Mouse (Mus musculus) layer of hippocampus, adult 11-12 months (tissue): ENCODE results near the gene Ccdc9.
"Not testable (repeated sequence)": the region's sequence is repeated elsewhere in the genome, so short reads cannot be mapped to it uniquely, and the experiment has no call there.

Experiments
- DNase-seq: peaks from one replicate; pipeline ENCODE4 v3.0.0; 2022; ENCODE audit warnings: low spot score

The Ccdc9 gene

DNA sequence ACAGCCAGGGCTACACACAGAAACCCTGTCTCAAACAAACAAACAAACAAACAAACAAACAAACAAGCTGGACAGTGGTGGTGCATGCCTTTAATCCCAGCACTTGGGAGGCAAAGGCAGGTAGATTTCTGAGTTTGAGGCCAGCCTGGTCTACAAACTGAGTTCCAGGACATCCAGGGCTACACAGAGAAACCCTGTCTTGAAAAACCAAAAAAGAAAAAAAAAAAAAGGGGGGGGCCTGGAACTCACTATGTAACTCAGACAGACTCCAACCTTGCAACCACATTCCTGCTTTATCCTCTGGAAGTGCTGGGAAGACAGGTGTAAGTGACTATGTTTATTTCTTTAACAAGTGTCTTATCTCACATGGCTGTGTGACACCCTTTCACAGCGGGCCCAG, 21.5 kb upstream of the Ccdc9 start, which contains the start of gene Bbc3:
Gene Bbc3 (plus strand): TSS at position 301 of the 400 bp plus-strand sequence.
- DNase-seq: not testable (repeated sequence)

DNA sequence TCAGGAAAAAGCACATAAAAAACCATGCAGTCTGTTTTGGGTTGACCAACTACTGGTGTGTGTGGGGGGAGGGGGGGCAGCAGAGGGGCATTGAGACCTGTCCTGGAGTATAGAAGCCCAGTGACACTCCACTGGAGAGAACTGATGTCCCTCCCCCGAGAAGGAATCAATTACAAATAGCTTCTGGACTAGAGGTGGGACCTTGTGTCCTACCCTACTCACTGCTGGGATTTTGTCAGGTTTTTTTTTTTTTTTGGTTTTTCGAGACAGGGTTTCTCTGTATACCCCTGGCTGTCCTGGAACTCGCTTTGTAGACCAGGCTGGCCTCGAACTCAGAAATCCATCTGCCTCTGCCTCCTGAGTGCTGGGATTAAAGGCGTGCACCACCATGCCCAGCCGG, 20.5 kb upstream of the Ccdc9 start:
- not testable (repeated sequence) for DNase-seq

DNA sequence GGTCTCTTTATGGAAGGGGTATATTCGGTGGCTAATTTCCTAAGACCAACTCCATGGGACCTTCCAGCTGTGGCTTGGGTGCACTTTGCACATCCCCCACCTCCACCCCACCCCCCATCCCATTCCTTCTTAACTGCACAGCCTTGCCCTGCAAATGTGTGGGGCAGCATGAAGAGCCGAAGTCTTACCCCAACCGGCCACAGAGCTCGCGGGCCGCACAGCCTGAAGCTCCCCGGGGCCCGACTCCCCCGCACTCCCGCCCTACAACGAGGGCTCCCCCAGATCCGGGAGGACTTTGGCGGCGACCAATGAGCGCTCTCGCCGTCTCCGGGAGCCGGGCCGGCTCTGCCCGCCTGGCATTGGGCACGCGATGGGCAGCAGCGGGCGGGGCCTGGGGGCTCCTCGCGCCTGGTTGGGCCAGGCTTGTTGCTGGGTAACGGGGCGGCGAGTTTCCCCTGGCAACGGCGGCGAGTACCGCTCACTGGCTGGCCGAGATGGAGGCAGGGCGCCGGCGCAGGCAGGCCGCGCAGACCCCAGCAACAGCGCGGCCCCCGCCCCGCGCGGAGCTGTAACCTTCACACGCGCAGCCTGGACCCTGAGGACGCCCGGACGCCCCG, 12.9 kb upstream of the Ccdc9 start:
- DNase-seq: peak; percentile 94

DNA sequence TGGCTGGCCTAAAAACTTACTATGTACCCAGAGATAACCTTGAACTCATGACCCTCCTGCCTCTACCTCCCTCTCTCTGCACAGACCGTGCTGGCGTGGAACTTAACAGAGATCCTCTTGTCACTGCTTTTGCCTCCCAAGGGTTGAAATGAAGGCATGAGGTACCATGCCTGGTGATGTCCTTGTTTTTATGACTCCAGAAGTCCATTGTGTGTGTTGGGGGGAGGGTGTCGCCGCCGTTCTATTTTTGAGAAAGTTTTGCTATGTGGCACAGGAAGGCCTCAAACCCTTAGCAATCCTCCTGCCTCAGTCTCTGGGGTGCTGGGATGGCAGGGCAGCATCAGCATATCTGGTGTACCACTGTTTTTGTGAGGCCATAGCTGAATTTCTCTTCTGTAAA, 12.3 kb upstream of the Ccdc9 start:
- DNase-seq: no peak

DNA sequence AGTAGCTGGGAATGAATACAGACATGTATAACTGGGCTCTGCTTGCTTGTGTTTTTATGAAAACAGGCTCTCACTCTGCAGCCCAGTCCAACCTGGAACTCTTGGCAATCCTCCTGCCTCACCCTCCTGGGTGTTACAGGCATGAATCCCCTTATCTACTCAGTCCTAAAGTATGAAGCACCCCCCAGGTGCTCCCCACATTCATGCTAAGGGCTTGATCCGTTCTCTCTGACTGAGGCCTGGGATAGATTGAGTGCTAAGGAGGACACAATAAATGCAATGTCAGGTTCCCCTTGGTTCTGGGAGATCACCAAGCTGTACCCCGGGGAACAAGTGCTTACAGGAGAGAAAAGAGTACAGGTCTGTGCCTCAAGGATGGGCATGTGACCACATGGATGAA, 11.0 kb upstream of the Ccdc9 start:
- DNase-seq: no peak

DNA sequence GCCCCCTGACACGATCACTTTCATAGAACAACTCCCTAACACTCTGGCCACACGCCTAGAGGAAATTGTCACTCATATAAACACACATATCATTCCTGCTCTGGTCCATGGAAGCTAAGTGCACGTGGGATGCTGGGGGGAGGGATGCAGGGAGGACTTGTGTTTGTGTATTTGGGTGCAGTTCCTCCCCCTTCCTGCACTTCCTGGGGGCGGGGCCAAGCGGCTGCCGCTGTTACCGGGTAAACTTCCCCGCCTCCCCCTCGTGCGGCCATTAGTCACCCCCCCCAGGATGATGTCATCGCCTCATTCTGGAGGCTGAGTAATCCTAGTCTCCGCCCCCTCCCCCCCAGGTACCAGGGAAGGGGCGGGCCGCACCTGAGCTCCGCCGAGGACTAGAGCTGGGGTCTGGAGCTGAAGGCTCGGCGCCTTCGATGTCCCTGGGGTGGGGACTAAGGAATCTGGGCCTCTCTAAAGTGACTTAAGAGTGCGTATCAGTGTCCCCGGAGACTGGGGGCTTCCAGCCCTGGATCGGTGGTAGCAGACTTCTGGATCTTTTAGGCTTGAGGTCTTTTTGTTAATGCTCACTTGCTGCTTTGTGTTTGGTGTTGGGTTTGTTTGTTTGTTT, 10.3 kb upstream of the Ccdc9 start:
- DNase-seq: peak; percentile 88

DNA sequence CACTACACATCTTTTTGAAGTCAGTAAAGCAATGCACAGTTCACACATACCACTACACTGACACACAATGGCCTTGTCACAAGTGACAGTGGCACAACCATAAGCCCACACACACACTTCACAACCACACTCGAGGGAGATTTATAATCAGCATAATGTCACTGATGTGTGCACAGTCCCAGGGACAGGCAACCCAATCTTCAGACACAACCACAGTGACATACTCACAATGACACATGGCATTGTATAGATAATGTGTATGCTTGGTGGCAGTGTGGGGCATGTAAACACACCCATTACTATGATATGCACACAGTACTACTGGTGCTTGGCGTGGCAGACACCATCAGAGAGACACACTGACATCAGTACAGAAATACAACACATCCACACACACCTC, 9.6 kb upstream of the Ccdc9 start:
- DNase-seq: peak; percentile 9

DNA sequence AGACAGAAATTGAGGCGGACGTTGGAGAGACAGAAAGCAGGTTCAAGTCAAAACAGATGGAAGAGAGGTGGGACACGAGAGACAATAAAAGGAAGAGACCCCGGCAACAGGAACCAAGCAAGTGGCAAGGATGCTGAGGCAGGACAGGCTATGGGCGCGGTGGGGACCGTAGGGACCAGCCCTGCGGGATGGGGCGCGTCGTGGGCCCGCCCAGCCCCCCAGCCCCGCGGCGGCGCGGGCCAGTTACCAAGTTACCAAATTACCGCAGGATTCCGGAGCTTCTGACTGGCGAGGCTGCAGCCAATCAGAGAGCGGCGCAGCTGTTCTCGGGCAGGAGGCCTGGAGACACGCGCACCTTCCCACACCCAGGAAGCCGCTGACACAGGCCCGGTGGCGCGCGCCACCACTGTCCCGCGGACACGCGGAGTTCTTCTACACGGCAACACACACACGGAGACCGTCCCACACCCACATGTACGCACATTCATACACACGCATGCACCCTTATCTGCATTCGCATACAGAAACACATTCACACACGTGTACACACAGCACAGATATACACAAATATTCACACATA, 8.8 kb upstream of the Ccdc9 start:
- DNase-seq: peak; percentile 78

DNA sequence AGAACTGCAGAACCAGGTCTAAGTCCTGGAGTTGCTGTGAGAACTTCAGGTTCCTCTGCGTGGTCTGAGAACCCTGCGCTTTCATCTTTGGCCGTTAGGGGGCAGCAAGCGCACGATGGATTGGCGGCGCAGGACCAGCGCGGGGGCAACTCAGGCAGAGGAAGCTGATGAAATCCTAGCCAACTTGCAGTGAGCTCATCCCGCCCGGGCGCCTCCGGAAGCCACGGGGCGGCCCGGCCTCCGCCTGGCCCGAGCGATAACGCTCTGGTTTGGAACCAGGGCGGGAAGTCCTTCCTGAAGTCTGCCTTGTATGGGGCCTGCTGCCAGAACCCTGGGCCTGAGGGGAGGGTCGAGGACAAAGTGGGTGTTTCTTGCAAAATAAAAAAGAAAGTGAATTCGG, 8.2 kb upstream of the Ccdc9 start:
- peak; percentile 94 for DNase-seq

DNA sequence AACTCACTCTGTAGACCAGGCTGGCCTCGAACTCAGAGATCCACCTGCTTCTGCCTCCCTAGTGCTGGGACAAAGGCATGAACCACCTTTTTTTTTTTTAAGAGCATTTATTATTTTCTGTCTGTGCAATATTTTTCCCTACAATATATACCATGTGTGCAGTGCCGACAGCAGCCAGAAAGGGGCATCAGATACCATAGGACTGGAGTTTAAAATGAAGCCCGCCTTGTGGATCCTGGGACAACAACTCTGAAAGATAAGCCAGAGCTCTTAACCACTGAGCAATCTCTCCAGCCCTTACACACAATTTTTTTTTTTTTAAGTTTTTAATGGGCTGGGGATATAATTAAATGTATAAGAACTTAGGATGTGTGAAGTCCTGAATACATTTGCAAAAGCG, 7.8 kb upstream of the Ccdc9 start:
- DNase-seq: peak; percentile 33

DNA sequence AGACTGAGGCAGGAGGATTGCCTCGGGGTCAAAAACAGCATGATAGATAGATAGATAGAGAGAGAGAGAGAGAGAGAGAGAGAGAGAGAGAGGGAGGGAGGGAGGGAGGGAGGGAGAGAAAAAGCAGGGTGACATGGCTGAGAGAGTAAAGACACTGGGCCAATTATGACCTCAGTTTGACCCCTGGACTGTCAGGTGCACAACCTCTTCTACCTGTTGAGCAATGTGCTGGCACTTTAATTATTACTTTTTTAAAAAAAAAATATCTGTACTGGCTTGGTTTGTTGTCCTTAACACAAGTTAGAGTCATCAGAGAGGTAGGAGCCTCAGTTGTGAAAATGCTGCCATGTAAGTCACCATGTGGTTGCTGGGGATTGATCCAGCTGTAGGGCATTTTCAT, 1.2 kb upstream of the Ccdc9 start:
- DNase-seq: no peak

DNA sequence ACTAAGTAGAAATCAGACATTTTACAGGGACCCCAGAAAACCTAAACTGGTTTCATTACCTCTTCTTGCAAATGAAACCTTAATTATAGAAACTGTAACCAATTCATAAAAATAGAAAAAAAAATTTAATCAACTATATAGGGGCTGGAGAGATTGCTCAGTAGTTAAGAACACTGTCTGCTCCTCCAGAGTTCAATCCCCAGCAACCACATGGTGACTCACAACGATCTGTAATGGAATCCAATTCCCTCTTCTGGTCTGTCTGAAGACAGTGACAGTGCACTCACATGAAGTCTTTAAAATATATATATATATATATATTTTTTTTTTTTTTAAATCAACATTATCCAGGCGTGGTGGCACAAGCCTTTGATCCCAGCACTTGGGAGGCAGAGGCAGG, 421 bp upstream of the Ccdc9 start:
- no peak for DNase-seq

DNA sequence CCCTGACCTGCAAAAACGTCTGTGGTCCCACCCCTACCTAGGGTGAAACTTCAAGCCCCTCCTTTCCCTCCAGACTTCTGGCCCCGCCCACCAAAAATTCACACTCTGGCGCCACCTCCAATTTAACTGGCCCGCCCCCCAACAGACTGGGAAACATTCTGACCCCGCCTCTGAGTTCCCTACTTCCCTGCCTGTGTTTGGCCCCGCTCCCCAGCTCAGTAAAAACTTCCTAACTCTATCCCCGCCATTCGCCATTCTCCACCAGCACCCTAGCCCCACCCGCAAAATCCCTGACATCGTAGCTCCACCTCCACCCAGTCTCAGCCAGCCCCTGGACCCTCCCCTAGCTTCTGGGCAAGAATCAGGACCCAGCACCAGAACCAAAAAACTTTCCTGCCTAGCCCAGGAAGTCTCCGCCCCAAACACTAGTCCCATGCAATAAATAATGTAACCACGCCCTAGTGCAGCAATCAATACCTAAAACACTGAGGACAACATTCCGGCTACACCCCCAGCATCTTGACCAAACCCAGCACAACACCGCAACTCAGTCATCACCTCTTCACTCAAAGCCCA, 1.1 kb downstream of the Ccdc9 start:
- DNase-seq: peak; percentile 60

DNA sequence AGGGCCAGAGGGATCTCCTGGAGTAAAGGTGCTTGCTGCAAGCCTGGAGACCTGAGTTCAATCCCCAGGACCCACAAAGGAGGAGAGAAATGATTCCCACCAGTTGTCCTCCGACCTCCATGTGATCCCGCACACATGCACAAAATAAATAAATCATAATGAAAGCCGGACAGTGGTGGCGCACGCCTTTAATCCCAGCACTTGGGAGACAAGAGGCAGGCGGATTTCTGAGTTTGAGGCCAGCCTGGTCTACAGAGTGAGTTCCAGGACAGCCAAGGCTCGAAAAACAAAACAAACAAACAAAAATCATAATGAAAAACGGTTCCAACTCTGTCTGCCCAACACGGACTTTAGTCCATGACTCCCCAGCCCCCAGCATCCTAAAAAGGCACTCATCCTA, 1.7 kb downstream of the Ccdc9 start:
- no peak for DNase-seq

DNA sequence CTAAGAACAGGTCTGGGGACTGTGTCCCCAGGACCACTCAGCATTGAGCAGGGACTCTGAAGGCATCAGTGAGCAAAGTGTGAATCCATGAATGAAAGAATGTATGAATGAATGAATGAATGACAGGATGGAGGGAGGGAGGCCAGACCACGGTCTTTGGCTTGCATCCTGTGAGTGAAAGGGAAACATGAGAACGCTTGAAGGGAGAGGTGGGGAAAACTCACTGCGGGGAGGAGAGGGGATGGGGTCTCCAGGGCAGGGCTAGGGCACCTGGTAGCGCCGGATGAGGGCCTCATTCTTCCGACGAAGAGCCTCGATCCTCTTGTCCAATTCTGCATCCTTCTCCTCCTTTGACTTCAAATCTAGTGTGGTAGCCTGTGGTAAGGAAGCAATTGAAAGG, 2.6 kb downstream of the Ccdc9 start:
- no peak for DNase-seq

DNA sequence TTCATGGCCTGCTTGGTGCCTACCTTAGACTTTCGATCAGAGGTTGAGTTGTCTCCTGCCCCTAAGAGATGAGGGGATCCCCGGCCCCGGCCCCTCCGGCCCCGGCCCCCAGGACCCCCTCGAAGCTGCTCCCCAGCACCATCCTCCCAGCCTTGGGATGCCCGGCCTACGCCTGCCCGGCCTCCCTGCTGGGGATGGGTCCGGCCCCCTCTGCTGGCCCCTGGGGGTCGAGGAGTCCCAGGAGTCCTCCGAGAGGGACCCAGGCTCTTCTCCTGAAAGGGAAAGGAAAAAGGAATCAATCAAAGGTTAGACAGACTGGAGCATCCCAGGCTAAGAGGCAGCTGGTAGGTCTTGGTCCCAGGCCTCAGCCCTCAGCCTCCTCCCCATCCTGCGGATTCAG, 4.3 kb downstream of the Ccdc9 start:
- DNase-seq: no peak

DNA sequence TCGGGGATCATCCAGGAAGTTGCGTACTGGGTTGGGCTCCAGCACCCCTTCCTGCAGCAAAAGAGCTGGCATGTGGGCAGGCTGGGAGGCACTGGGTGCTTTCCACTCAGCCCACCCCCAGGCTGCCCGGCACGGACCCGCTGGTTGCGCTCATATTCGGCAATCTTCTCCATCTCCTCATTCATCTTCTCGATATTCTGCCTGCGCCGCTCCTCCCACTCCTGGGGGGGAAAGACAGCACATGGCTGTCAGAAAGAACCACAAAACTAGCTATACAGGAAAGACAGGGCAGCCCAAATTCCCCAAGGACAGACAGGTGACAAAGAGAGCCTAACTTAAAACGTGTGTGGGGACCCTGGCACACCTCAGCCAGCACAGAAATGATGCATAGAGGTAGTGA, 5.9 kb downstream of the Ccdc9 start:
- DNase-seq: no peak

DNA sequence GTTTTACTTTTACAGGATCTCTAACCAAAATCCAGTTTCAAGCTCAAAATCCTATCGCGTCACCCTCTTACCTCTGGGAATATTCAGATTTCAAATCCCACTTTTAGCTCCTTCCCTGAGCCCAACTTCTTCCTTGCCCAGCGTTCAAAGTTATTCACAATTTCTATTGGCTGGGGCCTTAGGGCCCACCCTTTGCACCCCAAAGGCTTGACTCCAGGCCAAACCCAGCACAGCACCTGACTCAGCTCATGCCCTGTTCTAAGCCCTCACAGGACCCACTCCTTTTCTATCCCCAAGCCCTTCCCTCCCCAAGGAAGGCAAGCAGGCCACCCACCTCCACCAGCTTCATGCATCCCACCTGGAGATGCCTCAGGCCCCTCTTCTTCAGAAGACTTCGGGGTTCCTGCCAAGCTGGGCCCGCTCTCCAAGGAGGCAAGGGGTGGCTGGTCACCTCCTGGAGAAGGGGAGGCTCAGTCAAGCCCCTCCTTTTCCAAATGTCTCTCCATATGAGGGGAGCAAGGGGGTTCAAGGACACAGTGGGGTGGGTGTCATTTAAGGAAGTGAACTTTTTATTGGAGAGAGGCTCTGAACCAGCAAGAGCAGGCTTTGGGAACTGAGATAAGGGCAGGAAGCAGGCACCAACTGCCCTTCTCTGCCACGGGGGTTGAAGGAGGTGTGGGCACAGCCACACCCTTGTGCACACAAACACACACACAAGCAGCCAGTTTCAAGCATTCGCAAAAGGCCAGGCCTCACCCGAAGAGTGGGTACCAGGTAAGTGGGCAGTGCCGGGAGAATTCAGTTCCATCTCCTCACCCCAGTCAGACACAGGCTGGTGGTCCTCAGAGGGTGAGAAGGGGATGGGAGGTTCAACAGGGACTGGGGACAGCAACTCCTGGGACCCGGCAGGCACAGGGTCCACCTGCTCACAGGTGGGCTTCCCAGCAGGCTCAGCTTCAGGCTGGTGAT, 11.4 kb downstream of the Ccdc9 start:
- DNase-seq: no peak

DNA sequence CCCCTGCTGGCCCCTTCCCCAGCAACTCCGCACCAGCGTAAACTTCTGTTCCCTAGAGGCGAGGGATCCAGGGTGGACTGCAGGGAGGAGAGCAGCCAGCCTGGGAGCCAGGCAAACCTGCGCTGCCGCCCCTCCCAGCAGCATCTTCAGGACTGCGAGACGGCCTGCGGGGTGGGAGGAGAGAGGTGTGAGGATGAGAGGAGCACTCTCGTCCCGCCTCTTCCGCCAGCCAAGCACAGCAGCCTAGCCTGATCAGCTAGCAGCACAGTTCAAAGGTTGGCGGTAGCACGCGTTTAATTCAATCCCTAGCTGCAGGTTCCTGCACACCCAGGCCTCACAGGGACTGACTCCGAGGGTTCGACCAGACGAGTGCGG, 12.8 kb downstream of the Ccdc9 start:
- DNase-seq: peak; percentile 52

DNA sequence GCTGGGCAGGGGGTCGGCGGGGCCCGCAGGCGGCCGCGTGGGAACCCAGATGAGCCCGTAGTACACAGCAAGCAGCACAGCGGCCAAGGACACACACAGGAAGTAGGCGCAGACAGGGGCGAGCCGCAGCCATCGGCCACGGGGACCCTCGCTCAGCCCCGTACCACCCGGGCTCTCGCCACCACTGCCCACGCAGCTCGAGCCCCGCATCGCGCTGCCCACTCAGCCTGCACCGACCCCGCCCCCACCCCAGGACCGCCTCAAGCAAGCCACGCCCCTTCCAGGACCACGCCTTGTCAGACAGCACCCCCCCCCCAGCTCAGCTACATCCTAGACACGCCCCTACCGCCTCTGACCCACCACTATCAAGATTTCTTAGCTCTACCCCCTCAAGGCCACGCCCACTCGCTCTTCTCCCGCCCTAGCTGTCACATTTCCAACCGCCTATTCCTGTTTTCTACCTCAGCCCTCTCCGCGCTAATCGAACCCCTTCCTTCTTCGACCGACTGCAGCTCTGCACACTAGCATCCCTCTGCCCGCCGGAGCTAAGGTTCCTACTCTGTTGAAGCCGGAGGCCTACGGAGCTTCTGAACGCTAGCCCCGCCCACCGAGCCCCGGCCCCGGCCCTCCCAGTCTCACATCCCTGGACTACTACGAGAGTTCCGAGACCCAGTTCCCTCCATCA, 13.4 kb downstream of the Ccdc9 start, which contains the start of gene Inafm1:
Gene Inafm1 (minus strand): TSS at position 537 of the 685 bp plus-strand sequence.
- DNase-seq: peak; percentile 88

DNA sequence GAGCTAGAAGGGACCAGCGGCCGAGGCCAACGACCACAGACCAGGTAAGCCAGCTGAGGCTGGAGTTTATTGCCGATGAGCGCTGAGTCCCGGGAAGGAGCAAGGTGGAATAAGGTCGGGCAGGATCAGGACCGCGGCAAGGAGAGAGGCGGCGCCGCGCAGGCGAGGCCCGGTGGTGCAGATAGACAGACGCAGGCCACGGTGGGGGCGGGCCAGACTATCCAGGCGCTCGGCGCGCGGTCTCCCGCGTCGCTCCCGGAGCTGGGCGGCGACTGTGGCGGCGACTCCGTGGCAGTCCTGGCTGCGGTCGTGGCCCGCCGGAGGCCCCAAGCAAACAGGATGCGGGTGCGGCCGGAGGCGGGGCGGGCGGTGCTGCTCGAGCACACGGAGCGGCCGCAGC, 13.9 kb downstream of the Ccdc9 start:
- DNase-seq: peak; percentile 72

DNA sequence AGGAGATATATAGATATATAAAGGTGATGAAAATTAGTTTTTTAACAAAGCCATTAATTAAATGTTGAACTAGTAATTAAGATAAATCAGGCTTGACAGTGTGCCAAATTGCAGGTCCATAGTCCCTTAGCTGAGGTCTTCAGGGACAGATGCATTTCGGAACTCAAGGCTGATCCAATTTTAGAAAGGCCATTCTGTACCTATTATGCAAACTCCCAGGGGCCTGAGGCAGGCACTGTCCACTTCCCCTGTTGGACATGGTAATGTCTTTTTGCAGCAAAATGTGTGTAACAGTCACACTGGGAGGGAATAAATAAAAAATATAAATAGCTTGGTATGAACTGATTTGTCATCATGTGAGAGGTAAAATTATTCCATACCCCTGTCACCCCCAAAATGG, 15.5 kb downstream of the Ccdc9 start:
- DNase-seq: no peak
